Mouse (Mus musculus) cerebellum, adult 2 months (tissue): Measurements from ENCODE around the gene Gm19684.
"Not testable (repeated sequence)": the region's sequence is repeated elsewhere in the genome, so short reads cannot be mapped to it uniquely, and the experiment has no call there.

Source experiments
- CTCF ChIP-seq: fragments of 200-500 bp; IDR thresholded peaks from 2 replicates; pipeline ENCODE4 v1.5.1; 2011; ENCODE audit warnings: low read depth, mild to moderate bottlenecking, control low read depth, low read length, moderate library complexity, borderline replicate concordance; ENCODE audit not compliant: insufficient read depth
- POLR2A ChIP-seq: fragments of 200-500 bp; IDR thresholded peaks from 2 replicates; pipeline ENCODE4 v1.6.1; 2011; ENCODE audit warnings: low read length, control low read depth, borderline replicate concordance; ENCODE audit not compliant: insufficient read depth

DNA sequence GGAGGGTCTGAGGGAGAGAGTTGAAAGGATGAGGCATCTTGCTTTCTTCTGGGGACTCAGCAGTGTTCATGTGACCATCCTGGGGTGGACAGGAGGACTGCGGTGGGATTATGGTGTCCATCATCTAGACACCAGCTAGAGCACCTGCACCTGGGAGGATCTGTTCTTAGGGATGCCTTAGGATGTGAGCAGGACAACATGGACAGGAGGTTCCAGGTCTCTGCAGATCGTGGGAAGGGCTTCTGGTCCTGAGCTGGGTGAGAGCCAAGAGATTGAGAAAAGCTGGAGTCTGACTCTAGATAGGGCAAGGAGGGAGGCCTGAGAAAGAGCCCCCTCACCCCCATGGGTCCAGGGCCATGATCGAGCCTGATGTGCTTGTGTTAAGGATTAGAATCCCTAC is 11.3 kb upstream of the Gm19684 start:
- TF ChIP-seq POLR2A, CTCF: not testable (repeated sequence)
